Mouse (Mus musculus) adipocyte (in vitro differentiated cells): ENCODE measurements at regions not wholly inside any gene's neighbourhood (a gene's known extent, or its start where the extent isn't known, plus 50 kb on each side); places are given as distances from the start of the nearest gene placed in this dataset.
"Not testable (repeated sequence)": the region's sequence is repeated elsewhere in the genome, so short reads cannot be mapped to it uniquely, and the experiment has no call there.

ENCODE experiments used
- DNase-seq: peaks from one replicate; pipeline ENCODE4 v3.0.0-alpha.2; 2016; ENCODE audit warnings: low spot score

DNA sequence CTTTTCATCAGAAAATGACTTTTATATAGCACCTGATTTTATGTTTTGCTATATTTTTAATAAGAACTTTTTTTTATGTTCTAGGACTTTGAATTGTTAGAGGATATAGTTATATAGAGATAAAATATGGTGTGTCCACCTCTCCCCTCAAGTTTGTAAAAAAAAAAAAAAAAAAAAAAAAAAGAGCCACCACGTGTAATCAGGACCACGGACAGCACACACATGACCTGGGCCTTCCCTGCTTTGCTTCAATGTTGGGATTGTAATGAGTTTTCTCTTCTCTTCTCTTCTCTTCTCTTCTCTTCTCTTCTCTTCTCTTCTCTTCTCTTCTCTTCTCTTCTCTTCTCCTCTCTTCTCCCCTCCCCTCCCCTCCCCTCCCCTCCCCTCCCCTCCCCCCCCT is 78.5 kb downstream of the 1700010I14Rik start:
- DNase-seq: not testable (repeated sequence)

GRCm38 (mm10) chr17:9068859-9069602 is 80.9 kb downstream of the 1700010I14Rik start:
- DNase-seq: no peak

- no peak for DNase-seq
Observed at GRCm38 (mm10) chr17:9083629-9084028, 95.5 kb downstream of the 1700010I14Rik start.

DNA sequence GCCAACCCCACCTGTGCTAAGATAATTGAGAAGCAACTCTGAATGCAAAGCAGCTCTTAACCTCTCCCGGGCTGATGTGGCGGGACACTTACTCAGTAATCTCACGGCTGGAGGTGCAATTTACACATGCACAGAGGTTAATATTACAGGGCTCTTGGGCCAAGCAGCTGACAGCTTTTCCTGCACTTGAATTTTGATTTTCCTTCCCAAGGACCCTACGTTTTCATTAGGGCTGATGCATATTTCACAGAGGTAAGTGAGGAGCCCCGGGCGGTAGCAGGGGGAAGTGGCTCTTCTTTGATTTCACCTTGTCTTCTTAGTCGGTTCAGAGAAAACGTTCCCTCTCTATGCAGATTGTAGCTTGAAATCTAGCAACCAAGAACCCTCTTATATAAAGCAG is 139.7 kb downstream of the 1700010I14Rik start:
- no peak for DNase-seq

DNA sequence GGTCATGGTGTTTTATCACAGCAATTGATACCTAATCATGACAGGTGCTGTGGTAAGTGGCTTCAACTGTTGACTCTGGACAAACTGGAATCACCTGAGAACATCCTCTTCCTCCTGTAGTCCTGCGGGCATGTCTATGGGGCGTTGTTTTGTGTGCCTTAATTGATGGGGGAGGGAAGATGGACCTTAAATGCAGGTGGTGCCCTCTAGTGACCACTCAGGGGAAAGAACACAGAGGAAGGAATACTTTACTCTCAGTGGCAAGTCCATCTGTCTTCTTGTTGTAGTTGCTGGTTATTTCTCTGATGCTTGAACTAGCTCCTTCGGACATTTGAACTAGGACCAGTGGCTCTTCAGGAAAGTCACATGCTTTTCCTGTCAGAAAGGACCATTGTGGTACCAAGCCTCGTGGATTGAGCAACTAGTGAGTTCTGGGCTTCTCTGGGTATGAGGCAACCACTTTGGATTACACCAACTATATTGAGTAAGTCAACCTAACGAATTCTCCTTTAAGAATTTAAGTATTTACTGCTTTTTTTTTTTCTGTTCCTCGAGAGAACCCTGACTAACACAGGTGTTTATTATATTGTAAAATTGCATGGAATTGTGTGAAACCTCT is 157.6 kb downstream of the 1700010I14Rik start:
- DNase-seq: no peak

- no peak for DNase-seq
Observed at GRCm38 (mm10) chr17:9150654-9151053, 162.5 kb downstream of the 1700010I14Rik start.

DNA sequence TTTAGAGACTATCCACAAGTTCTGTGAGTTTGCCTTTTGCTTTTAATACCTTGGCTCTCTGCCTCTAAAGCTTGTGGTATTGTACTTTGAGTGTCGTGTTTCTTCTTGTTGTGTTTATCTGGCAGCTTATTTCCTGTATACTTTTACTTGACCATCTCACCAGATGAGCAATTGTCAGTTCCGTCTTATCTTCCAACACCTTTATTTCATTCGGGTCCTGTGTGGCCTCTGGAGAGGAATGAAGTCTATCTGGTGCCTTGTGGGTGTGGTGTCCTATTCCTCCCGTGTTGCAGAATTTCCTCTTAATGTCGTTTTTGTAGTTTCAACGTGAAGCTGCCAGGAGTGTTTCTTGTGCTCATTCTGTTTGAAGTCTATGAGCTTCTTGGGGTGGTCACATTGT is 174.0 kb downstream of the 1700010I14Rik start:
- DNase-seq: no peak

DNA sequence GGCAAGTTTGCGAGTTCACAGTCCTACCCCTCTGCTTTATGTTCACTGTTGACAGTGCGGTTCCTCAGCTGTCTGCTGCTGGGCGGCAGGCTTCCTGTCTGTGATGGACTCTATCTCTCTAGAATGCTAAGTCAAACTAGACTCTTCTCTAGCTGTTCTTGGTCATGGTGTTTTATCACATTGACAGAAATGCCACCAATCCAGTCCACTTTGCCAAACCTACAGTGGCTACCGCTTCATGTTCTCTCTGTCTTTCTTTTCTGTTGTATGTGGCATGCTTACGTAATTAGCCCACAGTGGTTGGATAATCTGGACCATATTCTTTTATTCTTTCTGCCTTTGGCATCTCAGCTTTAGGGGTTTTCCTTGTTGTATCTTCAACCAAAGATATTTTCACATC is 174.5 kb downstream of the 1700010I14Rik start:
- DNase-seq: no peak

- DNase-seq: no peak
Observed at GRCm38 (mm10) chr17:9163285-9163684, 175.2 kb downstream of the 1700010I14Rik start.

GRCm38 (mm10) chr17:9164501-9164900 is 176.4 kb downstream of the 1700010I14Rik start:
- no peak for DNase-seq

DNA sequence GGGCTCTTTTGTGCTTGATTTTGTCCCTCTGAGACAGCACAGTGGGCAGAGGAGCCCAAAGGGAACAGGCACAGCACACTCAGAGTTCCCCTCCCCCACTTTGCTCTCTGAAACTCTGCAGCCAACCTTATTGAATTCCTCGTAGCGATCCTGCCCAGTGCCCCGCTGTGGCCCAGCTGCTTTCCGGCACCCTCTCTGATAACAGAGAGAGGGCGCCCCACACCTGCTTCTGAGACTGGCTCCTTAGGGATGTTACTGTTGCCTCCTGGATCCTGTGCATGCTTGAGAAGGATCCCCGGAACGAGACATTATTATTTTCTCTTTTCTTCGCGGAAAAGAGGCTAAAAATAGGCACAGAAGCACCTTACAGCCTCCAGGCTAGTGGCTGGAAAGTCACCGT is 179.0 kb downstream of the 1700010I14Rik start:
- DNase-seq: no peak

DNA sequence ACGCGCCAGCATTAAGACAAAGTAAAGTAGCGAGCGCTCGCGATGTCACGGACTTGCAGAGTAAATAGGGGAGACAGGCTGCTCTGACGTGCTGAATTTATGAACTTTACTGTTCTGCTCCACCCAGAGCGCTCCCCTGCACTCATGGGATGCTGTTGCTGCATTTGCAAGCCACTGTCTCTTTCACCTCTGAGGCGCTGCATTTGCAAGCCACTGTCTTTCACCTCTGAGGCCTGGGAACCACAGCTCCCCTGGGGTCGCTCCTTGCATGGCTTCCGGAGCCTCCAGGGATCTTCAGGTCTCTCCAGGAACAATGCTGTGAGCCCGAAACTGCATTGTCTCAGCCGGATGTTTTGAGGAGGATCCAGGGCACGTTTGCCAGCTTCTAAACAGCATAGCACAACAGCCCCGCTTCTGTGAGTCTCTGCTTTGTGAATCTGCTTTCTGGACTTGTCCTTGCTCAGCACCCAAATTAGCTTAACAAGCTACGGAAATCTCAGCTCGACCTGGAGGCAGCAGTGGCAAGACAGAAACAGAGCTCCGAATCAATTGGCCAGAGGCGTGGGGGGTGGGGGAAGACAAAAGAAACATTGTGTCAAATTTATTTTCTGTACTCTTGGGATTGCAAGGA is 179.6 kb downstream of the 1700010I14Rik start:
- DNase-seq: no peak

- peak; percentile 54 for DNase-seq
Observed at GRCm38 (mm10) chr17:9168411-9168810, 180.3 kb downstream of the 1700010I14Rik start.

GRCm38 (mm10) chr17:9169371-9169770 is 181.2 kb downstream of the 1700010I14Rik start:
- peak; percentile 77 for DNase-seq

DNA sequence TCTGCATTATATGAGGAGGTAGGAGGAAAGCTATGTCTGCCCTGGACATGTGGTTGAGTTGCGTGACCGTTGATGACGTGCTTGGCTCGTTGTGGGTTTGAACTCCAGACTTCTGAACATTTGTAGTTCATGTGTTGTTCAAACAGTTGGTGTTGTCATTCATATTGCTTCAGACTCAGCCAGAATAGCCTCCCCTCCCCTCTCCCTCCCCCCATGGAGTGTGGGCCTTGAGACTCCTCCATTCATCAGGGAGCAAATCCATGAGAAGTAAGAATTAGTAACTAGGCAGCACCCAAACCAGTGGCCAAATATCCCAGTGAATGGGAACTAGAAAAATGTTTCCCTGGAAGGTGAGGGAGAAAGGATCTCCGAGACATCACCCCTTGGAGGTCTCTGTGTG is 209.0 kb downstream of the 1700010I14Rik start:
- no peak for DNase-seq

DNA sequence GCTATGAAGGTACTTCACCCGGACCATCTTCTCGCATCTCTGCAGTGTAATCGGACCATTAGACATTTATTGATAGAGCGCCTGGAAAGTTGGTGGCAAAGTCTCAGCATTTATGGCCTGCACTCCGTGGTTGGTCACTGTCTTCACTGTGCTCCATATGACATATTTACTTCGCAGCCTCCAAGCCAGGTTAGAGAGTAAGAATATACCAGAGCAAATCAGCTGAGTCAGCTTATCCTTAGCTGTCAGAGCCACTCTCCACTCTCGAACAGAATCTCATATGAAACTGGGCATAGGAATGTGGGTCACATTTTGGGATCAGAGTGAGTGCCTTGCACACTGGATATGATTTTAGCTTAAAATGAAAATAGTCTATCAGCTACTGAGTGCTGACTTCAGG is 212.3 kb downstream of the 1700010I14Rik start:
- no peak for DNase-seq

GRCm38 (mm10) chr17:9202496-9202895 is 214.4 kb downstream of the 1700010I14Rik start:
- DNase-seq: no peak

DNA sequence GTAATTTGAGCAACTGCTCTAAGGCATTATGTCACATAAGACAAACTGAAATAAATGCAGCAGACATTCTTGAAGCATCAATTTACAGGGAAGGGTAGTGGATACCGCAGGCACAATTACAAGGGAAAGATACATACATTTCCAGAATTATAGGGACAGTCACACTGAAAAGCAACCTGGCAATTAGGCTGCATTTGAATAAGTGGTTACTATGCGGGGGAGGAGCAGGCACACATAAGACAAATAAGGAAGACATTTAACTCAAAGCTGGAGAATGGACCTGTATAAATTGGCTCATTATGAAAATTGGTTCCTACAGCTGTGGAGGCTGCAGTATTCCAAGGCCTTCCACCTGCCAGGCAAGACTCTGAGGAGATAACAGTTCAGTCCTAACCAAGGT is 211.2 kb upstream of the Gm17728 start:
- no peak for DNase-seq

- DNase-seq: no peak
Observed at GRCm38 (mm10) chr17:9223097-9223496, 198.8 kb upstream of the Gm17728 start.

DNA sequence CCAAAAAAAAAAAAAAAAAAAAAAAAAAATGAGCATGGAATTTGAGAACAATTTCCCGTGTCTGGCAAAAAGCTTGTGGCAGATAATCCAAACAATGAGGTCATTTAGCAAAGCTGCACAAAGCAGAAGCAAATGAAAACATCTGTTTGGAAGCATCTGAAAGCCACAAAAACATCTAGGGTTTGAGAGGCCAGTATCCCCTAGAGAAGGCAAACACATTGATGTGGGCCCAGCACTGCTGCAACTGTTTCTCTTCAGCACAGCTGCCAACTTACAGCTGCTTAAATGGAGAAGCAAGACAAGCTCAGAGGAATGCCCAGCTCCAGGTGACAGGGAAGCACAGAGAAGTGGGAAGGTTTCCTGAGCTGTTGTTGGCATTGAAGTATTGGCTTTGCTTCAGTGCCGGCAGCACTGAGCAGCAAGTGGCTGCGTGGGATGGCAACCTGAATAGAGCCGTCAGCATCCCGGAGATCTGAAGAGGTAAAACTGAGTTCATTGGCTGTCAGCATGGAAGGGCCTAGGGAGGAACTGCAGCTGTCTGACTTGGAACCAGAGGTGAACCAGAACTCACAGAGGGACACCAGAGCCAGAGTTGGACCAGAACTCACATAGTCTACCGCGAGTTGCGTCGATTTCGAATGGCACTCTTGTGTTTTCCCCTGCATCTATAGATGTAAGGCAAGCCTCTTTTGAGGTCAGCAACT is 193.8 kb upstream of the Gm17728 start:
- DNase-seq: no peak

- no peak for DNase-seq
Observed at GRCm38 (mm10) chr17:9235141-9235571, 186.7 kb upstream of the Gm17728 start.

DNA sequence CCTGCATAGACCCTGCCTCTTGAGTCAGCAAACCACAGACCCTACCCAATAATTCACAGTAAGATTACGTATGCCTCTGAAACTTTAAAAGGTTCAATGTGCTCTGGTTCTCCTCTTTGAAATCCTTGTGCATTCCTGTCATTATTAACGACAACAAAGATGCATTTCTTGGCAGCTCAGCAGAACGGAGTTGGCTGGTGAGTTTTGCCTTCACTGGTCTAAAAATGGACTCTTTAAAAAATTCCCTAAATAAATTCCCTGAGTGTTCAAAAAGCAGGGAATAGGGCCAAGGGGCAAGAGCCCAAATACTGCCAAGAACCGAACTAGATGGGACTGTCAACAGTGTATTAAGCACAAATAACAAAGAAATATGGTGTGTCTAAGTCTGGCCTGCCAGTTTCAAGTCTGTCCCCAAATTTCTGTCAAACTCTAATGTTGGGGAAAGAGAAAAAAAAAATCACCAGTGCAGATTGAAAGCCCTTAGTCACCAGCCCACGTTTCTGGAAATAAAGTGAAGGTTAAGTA is 163.2 kb upstream of the Gm17728 start:
- DNase-seq: peak; percentile 6
